Mouse (Mus musculus): ENCODE measurements around the gene Ptpn23.

- TF ChIP-seq CTCF (IDR thresholded peaks at IDR 0.05; ENCODE audit: low read depth) (no peak; the same call in 1 of the 2 replicates), EP300 (IDR thresholded peaks at IDR 0.05; ENCODE audit: low read depth) (no peak)
These were observed 32.0 kb upstream of the Ptpn23 start for GRCm38 (mm10) chr9:110440049-110440448.

Data from heart, postnatal 0 days (tissue).